Mouse (Mus musculus) CD4-positive helper T cell, adult 2 months (primary cell): ENCODE results near the gene Lce1k.
"Not testable (repeated sequence)": the region's sequence is repeated elsewhere in the genome, so short reads cannot be mapped to it uniquely, and the experiment has no call there.

ENCODE experiments used
- DNase-seq: peaks from one replicate; pipeline ENCODE4 v3.0.0-alpha.2; 2012; ENCODE audit warnings: low read depth, missing footprints, low spot score

The Lce1k gene

GRCm38 (mm10) chr3:92807791-92808190 is at the start of gene Lce1k:
Gene Lce1k (minus strand): TSS chr3:92807891.
- no peak for DNase-seq

DNA sequence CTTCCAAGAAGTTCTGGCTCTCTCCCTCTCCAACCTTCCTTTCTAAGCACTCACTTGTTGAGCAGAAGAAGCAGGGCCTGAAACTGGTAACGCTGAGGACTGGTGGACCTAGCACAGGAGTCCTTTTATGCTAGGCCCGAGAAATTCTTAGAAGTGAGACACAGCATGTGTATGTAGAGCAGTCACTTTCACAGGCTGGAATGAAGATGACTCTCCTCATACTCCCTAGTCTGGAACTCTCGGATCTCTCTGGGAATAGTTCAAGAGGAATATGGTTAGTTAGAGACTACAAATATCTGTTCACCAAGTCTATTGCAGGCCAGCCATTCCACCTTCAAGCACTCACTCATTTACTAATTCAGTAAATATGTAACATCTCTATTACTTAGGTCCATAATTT is 43.5 kb upstream of the Lce1k start, which contains the start of gene Lce1l:
Gene Lce1l (minus strand): TSS at position 101 of the 400 bp plus-strand sequence.
- DNase-seq, result no peak

- DNase-seq, result no peak
Observed at GRCm38 (mm10) chr3:92827108-92827507, 19.4 kb upstream of the Lce1k start, which contains the start of gene Kprp. Gene Kprp (minus strand): TSS chr3:92827247.

GRCm38 (mm10) chr3:92825808-92826207 is 18.1 kb upstream of the Lce1k start:
- no peak for DNase-seq

DNA sequence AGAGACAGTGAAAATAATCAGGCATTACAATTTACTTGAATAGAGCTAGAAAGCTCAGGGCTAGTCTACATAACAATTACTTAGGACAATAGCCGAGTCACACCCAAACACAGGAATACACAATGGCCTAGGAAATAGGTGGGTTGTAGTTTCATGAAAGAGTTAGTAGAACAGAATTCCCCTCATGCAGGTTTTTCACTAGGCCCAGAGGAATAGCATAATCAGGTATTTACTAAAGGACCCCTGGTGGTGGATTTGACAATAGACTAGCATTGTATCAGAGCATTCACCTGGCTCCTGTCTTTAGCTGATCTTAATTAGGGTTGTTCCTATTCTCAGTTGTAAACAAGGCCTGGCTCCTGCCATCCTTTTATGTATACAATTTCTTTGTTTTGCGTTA is 8.3 kb upstream of the Lce1k start:
- DNase-seq, result not testable (repeated sequence)

DNA sequence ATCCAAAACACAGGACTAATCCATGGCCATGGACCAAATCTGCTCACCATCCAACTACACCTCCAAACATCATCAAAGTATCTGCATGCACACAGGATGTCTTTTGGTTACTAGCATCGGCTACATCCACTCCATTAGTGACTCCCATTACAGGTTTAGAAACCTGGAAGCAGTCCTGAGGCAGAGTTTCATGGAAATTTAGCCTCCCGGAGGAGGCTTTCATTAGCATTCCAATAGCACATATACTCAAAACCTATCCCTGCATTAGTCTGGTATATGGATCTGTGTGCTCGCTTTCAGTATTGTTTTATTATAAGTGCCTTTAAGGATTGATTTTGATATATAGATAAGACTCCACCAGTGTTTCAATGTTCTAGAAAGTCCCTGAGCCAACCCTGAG is 7.9 kb upstream of the Lce1k start:
- DNase-seq, result no peak

- no peak for DNase-seq
Observed at GRCm38 (mm10) chr3:92790414-92790813, 17.3 kb downstream of the Lce1k start, which contains the start of gene Lce1j. Gene Lce1j (minus strand): TSS chr3:92790514.

- DNase-seq, result no peak
Observed at GRCm38 (mm10) chr3:92778799-92779198, 28.9 kb downstream of the Lce1k start, which contains the start of gene Lce1i. Gene Lce1i (minus strand): TSS chr3:92778899.

- no peak for DNase-seq
Observed at GRCm38 (mm10) chr3:92771573-92771972, 36.1 kb downstream of the Lce1k start.

- no peak for DNase-seq
Observed at GRCm38 (mm10) chr3:92764965-92765364, 42.7 kb downstream of the Lce1k start, which contains the start of gene Lce1h. Gene Lce1h (minus strand): TSS chr3:92765065.
